Mouse (Mus musculus): ENCODE measurements around the gene Mbd5.

DNA sequence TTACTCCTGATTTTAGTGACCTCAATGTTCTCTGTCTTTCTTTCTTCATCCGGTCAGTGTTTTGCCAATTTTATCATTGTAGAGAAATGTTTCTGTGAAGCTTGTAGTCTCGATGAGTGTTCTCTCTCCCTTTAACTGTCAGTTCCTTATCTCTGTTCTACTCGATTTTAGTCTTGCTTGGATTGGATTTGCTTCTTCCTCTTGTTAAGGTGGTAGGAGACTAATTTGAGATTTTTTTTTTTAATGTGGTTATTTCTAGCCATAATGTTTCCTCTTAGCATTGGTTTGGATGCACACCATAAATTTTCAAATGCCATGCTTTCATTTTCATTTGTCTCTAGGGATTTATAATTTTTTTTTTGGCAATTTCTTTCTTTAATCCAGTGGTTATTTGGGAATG, 29.6 kb downstream of the Mbd5 start:
- TF ChIP-seq POLR2A (IDR thresholded peaks at IDR 0.05; ENCODE audit: borderline replicate concordance, control insufficient read depth, low read depth, low read length) (no peak), CTCF (IDR thresholded peaks at IDR 0.05; ENCODE audit: control insufficient read depth, insufficient read depth, low read length) (no peak)

All from bone marrow, adult 2 months (tissue).